Mouse (Mus musculus): ENCODE measurements around the gene Gm20843.
"Not testable (repeated sequence)": the region's sequence is repeated elsewhere in the genome, so short reads cannot be mapped to it uniquely, and the experiment has no call there.

Gm20843 gene

DNA sequence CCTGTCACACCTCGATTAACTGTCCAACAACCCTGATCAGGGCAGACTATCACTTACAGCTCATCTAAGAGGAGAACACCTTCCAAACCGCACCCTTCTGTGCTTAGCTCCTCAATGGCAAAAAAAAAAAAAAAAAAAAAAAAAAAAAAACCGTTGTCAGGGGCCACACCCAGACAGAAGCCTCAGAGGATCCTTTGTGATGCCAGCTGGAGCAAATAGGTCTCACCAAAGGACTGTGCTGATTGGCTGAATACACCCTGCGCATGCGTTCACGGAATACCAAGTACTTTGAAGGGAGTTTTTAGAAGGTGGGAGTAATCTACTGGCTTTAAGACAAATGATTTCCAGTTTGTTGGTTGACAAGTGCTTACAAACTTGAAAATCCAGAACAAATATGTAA, at the start of gene Gm20843:
Gene Gm20843 (minus strand): TSS at position 101 of the 400 bp plus-strand sequence.
- DNase-seq (ENCODE audit: low spot score), result not testable (repeated sequence)

Measured in testis, postnatal 14 days (tissue).